Mouse (Mus musculus): Measurements from ENCODE around the gene Zfp952. TPM values are rescaled to one million over a fixed set of nuclear protein-coding genes. Genes with fewer than 3 reads are reported as not detected.

Gene Zfp952
- polyA plus RNA-seq (2016; fragmentation: Nextera tagmentation; extraction: Ambion mirVana): 4.3 and 4.4 TPM in 2 replicates

DNA sequence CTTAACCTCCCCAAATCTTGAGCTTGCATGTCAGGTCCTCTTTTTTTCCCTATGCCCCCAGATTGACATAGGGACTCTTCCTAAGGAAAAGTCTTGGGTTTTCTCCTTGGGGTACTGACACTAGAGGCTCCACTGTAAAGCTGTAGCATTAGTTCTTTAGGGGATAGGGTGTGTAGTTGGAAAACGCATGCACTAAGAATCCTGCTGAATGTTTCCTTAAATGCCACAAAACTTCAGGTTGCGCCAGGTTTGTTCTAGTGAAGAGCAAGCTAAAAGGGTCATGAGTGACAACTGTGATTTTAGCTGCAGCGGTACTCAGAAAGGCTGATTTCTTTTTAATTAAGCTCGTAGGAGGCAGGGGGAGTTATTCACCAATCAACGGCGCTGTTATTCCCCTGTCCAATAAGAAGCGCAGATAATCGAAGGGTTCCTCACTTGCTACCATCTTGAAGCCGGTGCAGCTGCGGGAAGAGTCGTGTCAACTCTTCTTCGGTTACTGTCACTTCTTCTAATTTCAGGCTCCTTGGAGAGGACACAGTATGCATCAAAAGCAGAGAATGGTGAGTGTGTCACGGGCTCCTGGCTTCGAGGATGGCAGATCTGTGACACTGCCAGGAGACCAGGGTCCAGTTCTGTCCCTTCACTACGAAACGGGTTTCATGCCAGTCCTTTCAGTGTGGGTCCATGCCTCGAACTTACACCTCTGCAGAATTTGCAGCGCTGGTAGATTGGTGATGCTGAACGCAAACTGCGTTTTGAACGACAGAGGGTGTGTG lies at the start of gene Zfp952:
Zfp952 (plus strand) TSS at position 431 of the 776 bp plus-strand sequence.
- H3K27ac ChIP-seq: peak within 1 kb of the TSS; percentile 82
- H3K27me3 ChIP-seq (replicated peaks): no peaks in the 10 kb centered on the region
- WGBS (ENCODE audit: insufficient replicate concordance): 2% methylated on average over 21 of the region's 21 CpGs

DNA sequence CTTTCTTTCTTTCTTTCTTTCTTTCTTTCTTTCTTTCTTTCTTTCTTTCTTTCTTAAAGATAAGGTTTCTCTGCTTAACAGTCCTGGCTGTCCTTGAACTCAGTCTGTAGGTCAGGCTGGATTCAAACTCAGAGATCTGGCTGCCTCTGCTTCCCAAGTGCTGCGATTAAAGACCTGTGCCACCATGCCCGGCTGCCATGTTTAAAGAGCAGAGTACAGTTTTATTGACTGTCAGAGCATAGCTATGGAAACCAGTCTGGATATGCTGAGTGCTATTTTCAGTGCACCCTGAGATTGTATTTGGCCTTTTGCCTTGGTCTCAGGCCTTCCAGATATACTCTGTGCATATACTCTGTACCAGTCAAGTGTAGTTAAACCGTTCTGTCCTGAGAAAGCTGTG lies 49.3 kb upstream of the Zfp952 start:
- Histone ChIP-seq H3K4me3 (no peak overlapping the region), H3K36me3 (no peaks in the 10 kb centered on the region), H3K9ac (no peak overlapping the region), H3K4me1 (peaks cover 21% of the 10 kb centered on the region), H3K4me2 (no peak overlapping the region), H3K27me3 (replicated peaks) (no peaks in the 10 kb centered on the region), H3K27ac (no peak overlapping the region), H3K9me3 (replicated peaks) (no peaks in the 10 kb centered on the region)
- WGBS (ENCODE audit: insufficient replicate concordance): 86% methylated on average over 3 of the region's 3 CpGs
- ATAC-seq: no peak

More for the DNA sequence above, at the start of gene Zfp952:
- H3K4me1 ChIP-seq: peaks cover 18% of the 10 kb centered on the region
- H3K4me2 ChIP-seq: peak within 1 kb of the TSS; percentile 85
- peak; percentile 95 for ATAC-seq
- H3K9ac ChIP-seq: peak within 1 kb of the TSS; percentile 78
- no peaks in the 10 kb centered on the region for H3K9me3 ChIP-seq (replicated peaks)
- H3K4me3 ChIP-seq: peak within 1 kb of the TSS; percentile 82
- H3K36me3 ChIP-seq: peaks cover 24% of the 10 kb centered on the region

DNA sequence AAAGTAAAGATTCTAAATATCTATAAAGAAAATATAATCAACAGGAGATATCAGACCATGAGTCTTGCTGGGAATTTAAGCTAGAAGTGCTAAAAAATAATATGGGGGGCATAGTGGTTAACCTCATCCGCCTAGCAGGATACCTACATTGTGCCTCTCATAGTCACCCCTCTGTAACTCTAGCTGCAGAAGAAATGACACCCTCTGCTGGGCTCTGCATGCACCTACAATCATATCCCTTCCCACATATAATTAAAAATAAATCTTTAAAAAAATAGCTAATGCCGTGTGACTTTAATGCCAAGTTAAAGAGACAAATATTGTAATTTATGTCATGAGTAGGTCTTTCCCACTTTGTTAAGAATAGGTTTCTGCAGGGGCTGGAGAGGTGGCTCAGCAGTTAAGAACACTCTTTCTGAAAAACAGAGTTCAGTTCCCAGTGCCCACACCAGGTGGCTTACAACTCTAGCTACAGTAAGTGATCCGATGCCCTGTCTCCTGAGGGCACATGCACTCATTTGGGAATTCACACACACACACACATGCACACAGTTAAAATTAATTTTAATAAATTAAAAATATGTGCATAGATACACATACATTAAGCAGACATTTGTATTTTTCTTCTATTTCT lies 48.4 kb upstream of the Zfp952 start:
- no peak overlapping the region for H3K9ac ChIP-seq
- H3K4me2 ChIP-seq: no peak overlapping the region
- WGBS (ENCODE audit: insufficient replicate concordance): 54% methylated on average over 3 of the region's 3 CpGs
- H3K9me3 ChIP-seq (replicated peaks): no peaks in the 10 kb centered on the region
- no peak overlapping the region for H3K4me3 ChIP-seq
- no peaks in the 10 kb centered on the region for H3K27me3 ChIP-seq (replicated peaks)
- no peak for ATAC-seq
- peaks cover 21% of the 10 kb centered on the region for H3K4me1 ChIP-seq
- no peaks in the 10 kb centered on the region for H3K36me3 ChIP-seq
- no peak overlapping the region for H3K27ac ChIP-seq

- Histone ChIP-seq H3K9ac (peak overlapping the region; percentile 62), H3K4me3 (peak overlapping the region; percentile 60), H3K27me3 (replicated peaks) (no peaks in the 10 kb centered on the region), H3K9me3 (replicated peaks) (no peaks in the 10 kb centered on the region), H3K27ac (no peak overlapping the region), H3K36me3 (no peaks in the 10 kb centered on the region), H3K4me1 (peaks cover 21% of the 10 kb centered on the region), H3K4me2 (peak overlapping the region; percentile 74)
- 31% methylated on average over 9 of the region's 9 CpGs for WGBS (ENCODE audit: insufficient replicate concordance)
- ATAC-seq: peak; percentile 7; the same call in 1 of the 2 replicates
Measured at GRCm38 (mm10) chr17:32946716-32947115, 46.2 kb upstream of the Zfp952 start.

GRCm38 (mm10) chr17:32947215-32947914 lies 45.6 kb upstream of the Zfp952 start, which contains the start of gene Cyp4f13:
Gene Cyp4f13, minus strand, starts transcription at chr17:32947402.
- no peak within 1 kb of the TSS for H3K27ac ChIP-seq
- H3K9ac ChIP-seq: peak within 1 kb of the TSS; percentile 62
- peak; percentile 90 for ATAC-seq
- peaks cover 21% of the 10 kb centered on the region for H3K4me1 ChIP-seq
- 8% methylated on average over 12 of the region's 12 CpGs for WGBS (ENCODE audit: insufficient replicate concordance)
- 0 out of 2 replicates have a peak, but pooled peaks cover 5% of the 10 kb centered on the region for H3K27me3 ChIP-seq (replicated peaks)
- H3K4me2 ChIP-seq: peak within 1 kb of the TSS; percentile 74
- H3K9me3 ChIP-seq (replicated peaks): no peaks in the 10 kb centered on the region
- peak within 1 kb of the TSS; percentile 60 for H3K4me3 ChIP-seq
- H3K36me3 ChIP-seq: no peaks in the 10 kb centered on the region

DNA sequence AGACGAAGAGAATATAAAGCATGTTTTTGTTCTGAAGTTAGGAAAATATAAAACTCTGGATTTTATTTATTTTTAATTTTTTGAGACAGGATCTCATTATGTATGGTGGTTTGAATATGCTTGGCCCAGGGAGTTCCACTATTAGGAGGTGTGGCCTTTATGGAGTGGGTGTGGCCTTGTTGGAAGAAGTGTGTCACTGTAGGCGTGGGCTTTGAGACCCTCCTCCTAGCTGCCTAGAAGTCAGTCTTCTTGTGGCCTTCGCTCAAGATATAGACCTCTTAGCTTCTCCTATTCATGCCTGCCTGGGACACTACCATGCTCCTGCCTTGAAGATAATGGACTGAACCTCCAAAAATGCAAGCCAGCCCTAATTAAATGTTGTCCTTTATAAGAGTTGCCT lies 42.8 kb upstream of the Zfp952 start:
- no peak overlapping the region for H3K4me3 ChIP-seq
- no peak overlapping the region for H3K9ac ChIP-seq
- no peak overlapping the region for H3K27ac ChIP-seq
- H3K27me3 ChIP-seq (replicated peaks): 0 out of 2 replicates have a peak, but pooled peaks cover 7% of the 10 kb centered on the region
- no peak overlapping the region for H3K4me2 ChIP-seq
- no peaks in the 10 kb centered on the region for H3K36me3 ChIP-seq
- 69% methylated on average over 3 of the region's 3 CpGs for WGBS (ENCODE audit: insufficient replicate concordance)
- H3K4me1 ChIP-seq: peaks cover 21% of the 10 kb centered on the region
- ATAC-seq: no peak
- no peaks in the 10 kb centered on the region for H3K9me3 ChIP-seq (replicated peaks)

- no peak overlapping the region for H3K4me2 ChIP-seq
- H3K36me3 ChIP-seq: no peaks in the 10 kb centered on the region
- H3K27ac ChIP-seq: no peak overlapping the region
- H3K4me3 ChIP-seq: no peak overlapping the region
- H3K9me3 ChIP-seq (replicated peaks): no peaks in the 10 kb centered on the region
- H3K27me3 ChIP-seq (replicated peaks): 0 out of 2 replicates have a peak, but pooled peaks cover 7% of the 10 kb centered on the region
- H3K9ac ChIP-seq: no peak overlapping the region
- no peak for ATAC-seq
- 61% methylated on average over 11 of the region's 11 CpGs for WGBS (ENCODE audit: insufficient replicate concordance)
- peaks cover 20% of the 10 kb centered on the region for H3K4me1 ChIP-seq
Measured at GRCm38 (mm10) chr17:32951006-32951405, 41.9 kb upstream of the Zfp952 start.

GRCm38 (mm10) chr17:32951441-32951840 lies 41.5 kb upstream of the Zfp952 start:
- no peak overlapping the region for H3K9ac ChIP-seq
- H3K4me3 ChIP-seq: no peak overlapping the region
- WGBS (ENCODE audit: insufficient replicate concordance): 20% methylated on average over 16 of the region's 16 CpGs
- 0 out of 2 replicates have a peak, but pooled peaks cover 7% of the 10 kb centered on the region for H3K27me3 ChIP-seq (replicated peaks)
- ATAC-seq: no peak
- no peak overlapping the region for H3K4me2 ChIP-seq
- H3K9me3 ChIP-seq (replicated peaks): no peaks in the 10 kb centered on the region
- H3K4me1 ChIP-seq: peaks cover 15% of the 10 kb centered on the region
- no peaks in the 10 kb centered on the region for H3K36me3 ChIP-seq
- H3K27ac ChIP-seq: no peak overlapping the region

- peak; percentile 40 for ATAC-seq
- under 1% methylated on average over 14 of the region's 14 CpGs for WGBS (ENCODE audit: insufficient replicate concordance)
- Histone ChIP-seq H3K36me3 (no peaks in the 10 kb centered on the region), H3K9ac (peak overlapping the region; percentile 78), H3K4me3 (peak overlapping the region; percentile 90), H3K4me2 (peak overlapping the region; percentile 88), H3K27me3 (replicated peaks) (no peaks in the 10 kb centered on the region), H3K9me3 (replicated peaks) (no peaks in the 10 kb centered on the region), H3K27ac (peak overlapping the region; percentile 88), H3K4me1 (peaks cover 35% of the 10 kb centered on the region)
Measured at GRCm38 (mm10) chr17:32965253-32965622, 27.7 kb upstream of the Zfp952 start.

DNA sequence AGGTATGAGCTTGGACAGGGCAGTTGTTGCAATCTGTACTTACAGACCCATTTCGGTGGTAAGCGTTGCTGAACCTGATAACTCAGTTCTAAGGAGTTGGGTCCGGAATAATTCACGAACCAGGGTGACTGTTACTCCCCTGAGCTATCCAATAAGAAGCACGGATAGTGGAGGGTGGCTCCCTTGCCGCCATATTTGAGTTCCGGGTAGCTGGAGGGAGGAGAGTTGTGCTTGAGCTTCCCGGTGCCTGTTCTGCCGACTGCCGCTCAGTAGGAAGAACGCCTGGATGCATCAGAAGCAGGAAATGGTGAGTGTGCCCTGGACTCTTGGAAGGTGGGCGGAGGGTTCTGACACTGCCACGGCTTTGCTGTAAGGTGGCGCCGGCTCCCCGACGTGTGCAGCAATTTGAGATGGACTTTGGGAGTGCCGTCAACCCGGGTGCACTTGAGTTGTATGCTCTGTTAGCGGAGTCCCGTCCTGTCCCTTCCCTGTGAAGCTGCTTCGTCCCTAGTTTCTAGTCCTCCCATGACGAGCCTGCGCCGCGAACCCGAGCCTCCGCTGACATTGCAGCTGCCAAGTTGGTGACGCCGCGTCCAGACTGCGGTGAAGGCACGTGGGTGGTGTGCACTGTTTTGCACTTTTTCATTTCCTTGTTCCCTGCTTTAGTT lies 27.2 kb upstream of the Zfp952 start, which contains the start of gene Zfp472:
Zfp472 (plus strand) TSS at position 192 of the 668 bp plus-strand sequence.
- WGBS (ENCODE audit: insufficient replicate concordance): under 1% methylated on average over 33 of the region's 33 CpGs
- Histone ChIP-seq H3K4me2 (peak within 1 kb of the TSS; percentile 88), H3K4me3 (peak within 1 kb of the TSS; percentile 90), H3K4me1 (peaks cover 33% of the 10 kb centered on the region), H3K9ac (peak within 1 kb of the TSS; percentile 78), H3K9me3 (replicated peaks) (no peaks in the 10 kb centered on the region), H3K36me3 (no peaks in the 10 kb centered on the region), H3K27ac (peak within 1 kb of the TSS; percentile 88), H3K27me3 (replicated peaks) (no peaks in the 10 kb centered on the region)
- ATAC-seq: peak; percentile 98

DNA sequence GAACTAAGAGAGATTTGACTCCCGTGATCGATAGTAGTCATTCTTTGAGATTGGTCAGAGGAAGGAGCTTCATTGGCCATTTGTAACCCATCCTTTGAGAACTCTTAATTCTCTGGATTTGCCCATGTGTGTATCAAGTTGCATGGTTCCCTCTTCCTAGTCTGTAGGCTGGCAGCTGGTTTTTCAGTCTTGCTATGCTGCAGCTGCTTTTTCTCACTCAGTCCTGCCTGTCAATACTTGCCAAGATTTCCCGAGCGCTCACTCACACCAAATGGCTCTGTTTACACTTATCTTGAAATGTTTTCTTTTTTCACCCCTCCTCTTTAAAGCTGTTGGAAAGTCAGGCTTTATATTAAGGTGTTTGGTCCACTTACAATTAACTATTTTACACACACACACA lies 11.6 kb upstream of the Zfp952 start:
- Histone ChIP-seq H3K4me1 (no peaks in the 10 kb centered on the region), H3K9ac (no peak overlapping the region), H3K27me3 (replicated peaks) (no peaks in the 10 kb centered on the region; the same call in 1 of the 2 replicates), H3K36me3 (peaks cover 55% of the 10 kb centered on the region), H3K4me3 (no peak overlapping the region), H3K4me2 (no peak overlapping the region), H3K27ac (no peak overlapping the region), H3K9me3 (replicated peaks) (no peaks in the 10 kb centered on the region)
- WGBS (ENCODE audit: insufficient replicate concordance): 82% methylated on average over 4 of the region's 4 CpGs
- no peak for ATAC-seq
